Mouse (Mus musculus) mouse trophoblast stem cell (cell line): ENCODE data around the gene 2010315B03Rik.
"Not testable (repeated sequence)": the region's sequence is repeated elsewhere in the genome, so short reads cannot be mapped to it uniquely, and the experiment has no call there.

Experiments
- in situ Hi-C, 2 experiments: fragments of 300-500 bp; cut with MseI, MboI; formaldehyde crosslinking; loops; 2 replicates in 1 of 2; 3 replicates in 1 of 2; pipeline ENCODE4 v1.15.1; 2025

Gene 2010315B03Rik

DNA sequence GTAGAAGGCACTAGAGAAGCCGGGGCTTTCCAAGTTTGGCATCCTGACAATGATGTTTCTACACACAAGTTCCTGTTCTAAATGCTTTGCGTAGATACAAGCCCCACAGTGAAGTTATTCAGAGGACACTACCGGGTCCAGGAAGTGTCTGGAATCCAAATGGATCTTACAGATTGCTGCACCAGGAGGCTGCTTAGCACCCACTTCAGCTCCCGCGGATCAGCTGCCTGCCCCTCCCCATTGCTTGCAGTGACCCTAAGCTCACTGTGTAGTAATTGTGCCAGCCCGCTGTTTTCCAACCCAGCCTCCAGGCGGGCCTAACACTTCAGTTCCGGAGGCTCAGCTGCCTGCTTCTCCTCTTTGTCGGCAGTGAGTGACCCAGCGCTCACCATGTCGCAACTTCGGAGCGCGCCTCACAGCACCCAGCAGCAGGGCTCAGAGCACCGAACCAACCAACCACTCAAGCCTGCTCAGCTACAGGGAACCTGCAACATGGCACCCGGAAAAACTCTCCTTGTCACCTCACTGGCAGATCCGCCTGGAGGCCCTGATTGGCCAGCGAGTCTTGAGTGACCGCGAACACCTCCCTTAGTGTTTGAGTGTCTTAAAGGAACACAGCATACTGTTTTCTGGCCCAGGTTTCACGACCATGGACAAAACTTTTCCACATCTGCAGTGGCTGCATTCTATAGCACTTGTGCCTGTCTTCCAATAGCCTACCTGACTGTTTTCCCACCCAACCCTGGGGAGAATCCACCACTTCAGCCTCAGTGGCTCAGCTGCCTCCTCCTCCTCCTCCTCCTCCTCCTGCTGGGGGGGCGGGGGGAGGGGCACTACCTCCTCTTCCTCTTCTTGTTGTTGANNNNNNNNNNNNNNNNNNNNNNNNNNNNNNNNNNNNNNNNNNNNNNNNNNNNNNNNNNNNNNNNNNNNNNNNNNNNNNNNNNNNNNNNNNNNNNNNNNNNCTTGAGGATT lies at the start of gene 2010315B03Rik:
Gene 2010315B03Rik (minus strand): TSS at position 526 of the 972 bp plus-strand sequence.
- in situ Hi-C loops: no loop called here

DNA sequence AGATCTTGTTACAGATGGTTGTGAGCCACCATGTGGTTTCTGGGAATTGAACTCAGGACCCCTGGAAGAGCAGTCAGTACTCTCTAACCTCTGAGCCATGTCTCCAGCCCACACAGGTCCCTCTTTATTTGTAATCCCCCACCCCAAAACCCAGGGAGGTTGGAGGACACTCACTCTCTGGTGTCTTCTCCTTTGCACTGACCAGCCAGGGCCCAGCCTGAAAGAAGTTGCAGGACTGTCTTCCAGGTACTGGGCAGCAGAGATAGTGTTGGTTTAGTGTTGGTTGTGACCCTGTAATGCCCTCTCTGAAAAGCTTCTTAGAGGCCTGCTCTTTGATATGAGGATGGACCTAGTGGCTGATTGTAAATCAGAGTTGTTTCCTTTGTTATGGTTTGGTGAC lies 994 bp downstream of the 2010315B03Rik start:
- in situ Hi-C loops: no loop called here

DNA sequence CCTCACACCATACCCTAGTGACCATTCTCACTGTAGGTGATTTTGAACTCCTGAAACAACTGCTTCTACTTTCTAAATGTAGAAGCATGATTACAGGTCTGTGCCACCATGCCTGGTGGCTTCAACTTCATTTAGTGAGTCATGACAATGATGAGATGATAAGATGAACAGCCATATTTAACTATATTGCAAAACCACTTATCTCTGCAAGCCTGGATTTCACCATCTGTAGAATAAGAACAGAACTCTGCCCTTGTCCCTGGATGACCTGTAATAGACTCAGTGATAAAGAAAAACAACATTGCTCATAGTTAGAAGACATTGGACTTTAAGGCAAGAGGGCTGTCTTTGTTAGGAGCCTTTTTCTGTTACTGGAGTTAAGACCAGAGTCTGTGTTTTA lies 24.2 kb downstream of the 2010315B03Rik start:
- in situ Hi-C loops: no loop called here

DNA sequence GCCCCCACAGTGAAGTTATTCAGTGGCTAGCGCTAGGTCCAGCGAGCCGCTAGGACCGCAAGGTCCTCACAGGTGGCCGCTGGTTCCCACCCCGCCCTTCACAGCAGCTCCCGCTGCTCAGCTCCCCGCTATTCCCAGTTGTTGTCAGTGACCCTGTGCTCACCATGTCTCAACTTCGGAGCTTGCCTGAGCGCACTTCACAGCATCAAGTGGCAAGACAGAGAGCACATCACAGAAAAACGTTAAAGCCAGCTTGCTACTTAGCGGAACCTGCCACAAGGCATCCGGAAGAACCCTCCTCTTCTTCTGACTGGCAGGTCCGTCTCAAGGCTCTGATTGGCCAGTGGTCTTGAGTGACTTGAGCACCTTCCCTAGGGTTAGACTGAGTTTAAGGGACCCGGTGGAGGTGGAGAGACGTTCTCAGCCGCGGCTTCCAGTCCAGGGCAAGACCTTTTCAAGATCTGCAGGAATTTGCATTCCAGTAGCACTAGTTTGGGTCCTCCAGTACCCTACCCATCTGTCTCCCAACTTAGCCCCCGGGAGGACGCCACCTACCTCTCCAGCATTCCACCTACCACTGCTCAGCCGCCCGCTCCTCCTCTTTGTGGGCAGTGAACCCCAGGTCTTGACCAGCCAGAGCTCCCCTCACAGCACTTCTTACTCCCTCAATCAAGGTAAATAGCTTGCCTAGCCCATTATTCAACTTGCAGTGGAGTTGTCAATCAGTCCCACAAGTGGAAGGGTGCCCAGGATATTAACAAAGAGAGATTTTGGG lies 30.4 kb downstream of the 2010315B03Rik start:
- in situ Hi-C loops: no loop called here

DNA sequence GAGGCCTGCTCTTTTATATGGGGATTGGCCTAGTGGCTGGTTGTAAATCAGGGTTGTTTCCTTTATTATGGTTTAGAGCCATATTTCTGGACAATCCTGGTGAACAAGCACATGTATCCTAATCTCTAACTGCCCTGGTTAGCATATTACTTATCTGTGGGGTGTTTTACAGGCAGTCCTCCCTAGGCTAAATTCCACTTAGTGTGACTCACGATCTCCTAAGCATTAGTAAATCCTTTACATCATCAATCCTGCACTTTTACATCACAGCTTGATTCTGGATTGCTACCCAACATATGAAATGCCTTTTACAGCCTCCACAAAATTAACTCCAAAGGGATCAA lies 31.1 kb downstream of the 2010315B03Rik start:
- in situ Hi-C loops: no loop called here

DNA sequence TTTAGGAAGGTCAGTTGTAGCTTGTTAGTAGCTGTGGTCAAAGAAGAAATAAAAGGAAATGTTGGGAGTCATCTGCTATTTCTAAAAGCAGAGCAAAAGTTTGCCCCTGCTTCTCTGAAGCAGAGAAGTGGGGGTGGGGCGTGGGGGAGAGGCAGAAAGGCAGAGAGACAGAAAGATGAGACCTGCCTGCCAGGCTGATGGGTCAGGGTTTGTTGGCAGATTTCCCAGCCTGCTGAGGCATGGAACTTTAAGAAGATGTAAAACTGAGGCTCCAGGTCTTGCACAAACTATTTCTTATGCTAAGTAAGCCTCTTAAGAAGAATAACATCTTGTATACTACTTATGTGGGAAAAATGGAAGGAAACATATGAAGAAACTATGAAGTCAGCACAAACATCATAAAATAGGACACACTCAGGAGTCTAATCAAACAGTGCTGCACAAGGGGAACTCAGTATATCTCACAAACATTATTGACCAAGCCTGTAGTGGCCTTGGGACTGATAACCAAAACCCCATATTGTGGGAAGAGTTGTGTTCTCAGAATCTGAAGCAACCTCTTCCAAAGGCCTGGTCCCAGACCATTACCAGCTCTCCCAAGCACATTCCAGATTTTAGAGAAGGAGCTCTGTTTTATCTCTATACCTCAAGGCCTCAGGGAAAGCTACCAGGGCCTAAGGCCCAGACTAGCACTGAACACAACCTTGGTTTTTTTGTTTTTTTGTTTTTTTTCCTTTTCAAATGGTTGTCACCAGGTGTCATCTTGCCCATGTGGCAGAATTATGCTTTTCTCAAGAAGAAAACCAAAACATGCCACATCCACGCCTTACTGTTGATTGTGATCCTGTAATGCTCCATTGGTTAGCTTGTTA lies 31.7 kb downstream of the 2010315B03Rik start:
- in situ Hi-C loops: no loop called here

DNA sequence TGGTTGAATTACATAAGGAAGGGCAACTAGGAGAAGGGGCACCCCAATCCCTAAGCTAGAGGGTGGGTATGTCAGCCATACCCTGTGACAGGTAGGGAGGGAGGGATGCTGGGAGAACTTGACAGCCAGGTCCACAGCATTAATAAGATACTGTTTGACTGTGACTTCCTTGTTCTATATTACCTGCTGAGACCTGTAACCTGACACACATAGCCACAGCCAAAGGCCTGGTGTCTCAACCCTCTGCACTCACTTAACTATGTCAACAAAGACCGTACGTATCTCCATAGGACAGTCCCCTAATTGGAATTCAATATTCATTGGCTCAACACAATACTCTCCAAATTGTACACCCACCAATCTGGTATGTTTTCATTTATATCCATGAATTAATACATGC lies 33.2 kb downstream of the 2010315B03Rik start:
- in situ Hi-C loops: no loop called here

DNA sequence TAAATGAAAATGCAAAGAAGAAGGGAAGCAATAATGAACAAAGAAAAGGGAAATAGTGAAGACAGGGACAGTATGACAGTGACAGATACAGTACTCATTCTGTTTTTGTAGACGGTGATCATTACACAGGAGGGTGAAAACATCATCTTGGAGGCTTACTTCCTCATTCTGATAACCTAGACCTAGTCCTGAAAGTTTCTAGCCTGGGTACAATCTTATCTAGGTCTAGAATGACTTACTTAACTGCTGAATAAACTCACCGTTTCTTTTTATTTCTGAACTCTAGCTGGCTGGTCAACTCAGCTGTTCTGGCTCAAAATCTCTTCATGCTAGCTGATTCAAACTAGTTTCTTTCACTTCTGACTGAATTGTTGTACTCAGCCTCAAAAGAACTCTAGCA lies 37.4 kb downstream of the 2010315B03Rik start:
- in situ Hi-C loops: no loop called here

DNA sequence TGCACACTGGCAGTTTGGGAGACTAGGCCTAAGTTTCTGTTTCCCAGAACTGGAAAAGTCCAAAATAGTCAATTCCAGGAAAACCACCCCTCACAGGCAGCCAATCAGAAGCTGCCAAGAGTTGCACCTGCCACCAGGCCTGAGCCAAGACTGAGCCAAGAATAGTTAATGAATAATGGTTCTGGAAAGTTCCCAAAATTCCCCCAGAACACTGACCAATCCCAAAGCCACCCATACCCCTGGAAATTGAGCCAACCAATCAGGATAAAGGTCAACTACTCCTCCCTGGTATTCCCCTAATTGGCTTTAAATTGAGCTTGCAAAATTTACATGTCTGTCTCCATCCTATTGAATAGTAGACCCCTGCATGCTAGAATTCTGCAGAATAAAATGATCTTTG lies 39.3 kb downstream of the 2010315B03Rik start:
- in situ Hi-C loops: loop anchor here (5.0 kb wide), 2 partner anchors 54 to 59 kb away; no protein-coding TSS in a partner anchor

DNA sequence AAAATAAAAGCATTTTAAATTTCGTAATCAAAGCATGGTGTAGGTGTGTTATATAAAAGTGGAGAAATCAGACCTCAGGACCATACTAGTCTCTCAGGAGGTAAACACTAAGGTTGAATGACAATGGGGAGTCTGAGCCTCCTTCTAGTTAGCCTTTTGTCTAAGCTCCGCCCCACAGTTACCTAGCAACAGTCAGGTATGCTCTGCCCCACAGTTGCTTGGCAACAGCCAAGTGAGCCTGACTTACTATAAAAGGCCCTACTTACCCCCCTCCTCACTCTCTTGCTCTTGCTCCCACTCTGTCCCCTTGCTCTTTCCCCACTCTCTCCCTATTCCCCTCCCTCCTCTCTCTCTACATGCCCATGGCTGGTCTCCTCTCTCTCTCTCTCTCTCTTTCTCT lies 44.6 kb downstream of the 2010315B03Rik start:
- in situ Hi-C loops: no loop called here

DNA sequence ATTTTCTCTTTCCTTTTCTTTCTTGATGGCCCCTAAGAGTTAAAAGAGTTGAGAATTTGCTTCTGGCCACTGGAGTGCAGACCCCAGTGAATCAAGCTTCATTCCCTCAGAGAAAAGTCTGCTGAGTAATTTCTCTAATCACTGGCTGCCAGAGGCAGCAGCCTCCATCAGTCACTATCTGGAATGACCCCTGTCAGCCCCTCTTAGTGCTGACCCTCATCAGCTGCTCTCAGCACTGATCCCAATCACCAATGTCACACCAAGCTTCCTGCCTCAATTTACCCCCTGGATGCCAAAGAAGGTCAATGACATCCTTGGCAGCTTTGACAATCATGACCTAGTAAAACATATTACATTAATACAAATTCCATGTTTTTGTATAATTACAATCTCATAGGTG lies 45.0 kb downstream of the 2010315B03Rik start:
- in situ Hi-C loops: no loop called here

DNA sequence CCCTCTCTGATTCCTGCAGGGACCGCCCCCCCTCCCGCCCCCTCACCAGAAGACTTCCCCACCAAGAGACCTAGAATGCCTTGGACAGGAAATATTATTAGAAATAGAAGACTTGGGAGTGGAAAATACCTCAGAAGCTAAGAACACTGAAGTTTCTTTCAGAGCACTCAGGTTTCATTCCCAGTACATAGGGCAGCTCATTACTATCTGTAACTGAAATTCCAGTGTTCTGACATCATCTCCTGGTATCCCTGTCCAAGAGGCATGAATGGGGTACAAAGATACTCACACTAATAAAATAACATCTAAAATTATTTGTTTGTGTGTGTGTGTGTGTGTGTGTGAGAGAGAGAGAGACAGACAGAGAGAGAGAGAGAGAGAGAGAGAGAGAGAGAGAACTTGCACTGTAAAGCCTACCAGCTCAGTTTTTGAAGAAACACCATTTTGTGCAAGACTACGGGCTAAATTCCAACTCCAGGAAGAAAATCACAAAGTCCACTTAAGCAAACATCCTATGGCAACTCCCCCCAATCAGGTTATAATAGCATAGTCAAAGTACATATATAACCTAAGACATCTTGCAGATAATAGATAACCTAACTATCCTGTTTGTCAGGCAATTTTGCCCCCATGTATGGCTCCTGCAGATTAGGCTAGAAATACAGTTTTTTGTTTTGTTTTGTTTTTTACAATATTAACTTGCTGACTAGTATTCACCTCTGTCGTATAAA lies 49.3 kb downstream of the 2010315B03Rik start:
- in situ Hi-C loops: no loop called here

DNA sequence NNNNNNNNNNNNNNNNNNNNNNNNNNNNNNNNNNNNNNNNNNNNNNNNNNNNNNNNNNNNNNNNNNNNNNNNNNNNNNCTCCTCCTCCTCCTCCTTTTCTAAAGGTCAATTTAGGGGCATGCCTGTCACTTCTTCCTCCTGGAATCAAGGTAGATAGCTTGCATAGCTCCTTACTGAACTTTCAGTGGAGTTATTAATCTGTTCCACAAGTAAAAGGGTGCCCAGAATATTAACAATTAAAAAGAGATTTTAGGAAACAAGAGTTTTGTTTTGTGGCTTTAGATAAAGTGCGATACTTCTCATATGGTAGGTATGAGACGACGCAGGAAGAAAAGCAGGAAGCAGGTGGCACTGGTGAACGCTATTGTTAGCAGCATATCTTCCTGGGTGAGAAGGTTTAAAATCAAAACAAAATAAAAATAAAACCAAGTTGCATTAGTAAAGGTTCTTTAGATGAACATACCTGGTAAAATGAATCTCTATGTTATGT lies 54.4 kb downstream of the 2010315B03Rik start:
- in situ Hi-C loops: no loop called here

DNA sequence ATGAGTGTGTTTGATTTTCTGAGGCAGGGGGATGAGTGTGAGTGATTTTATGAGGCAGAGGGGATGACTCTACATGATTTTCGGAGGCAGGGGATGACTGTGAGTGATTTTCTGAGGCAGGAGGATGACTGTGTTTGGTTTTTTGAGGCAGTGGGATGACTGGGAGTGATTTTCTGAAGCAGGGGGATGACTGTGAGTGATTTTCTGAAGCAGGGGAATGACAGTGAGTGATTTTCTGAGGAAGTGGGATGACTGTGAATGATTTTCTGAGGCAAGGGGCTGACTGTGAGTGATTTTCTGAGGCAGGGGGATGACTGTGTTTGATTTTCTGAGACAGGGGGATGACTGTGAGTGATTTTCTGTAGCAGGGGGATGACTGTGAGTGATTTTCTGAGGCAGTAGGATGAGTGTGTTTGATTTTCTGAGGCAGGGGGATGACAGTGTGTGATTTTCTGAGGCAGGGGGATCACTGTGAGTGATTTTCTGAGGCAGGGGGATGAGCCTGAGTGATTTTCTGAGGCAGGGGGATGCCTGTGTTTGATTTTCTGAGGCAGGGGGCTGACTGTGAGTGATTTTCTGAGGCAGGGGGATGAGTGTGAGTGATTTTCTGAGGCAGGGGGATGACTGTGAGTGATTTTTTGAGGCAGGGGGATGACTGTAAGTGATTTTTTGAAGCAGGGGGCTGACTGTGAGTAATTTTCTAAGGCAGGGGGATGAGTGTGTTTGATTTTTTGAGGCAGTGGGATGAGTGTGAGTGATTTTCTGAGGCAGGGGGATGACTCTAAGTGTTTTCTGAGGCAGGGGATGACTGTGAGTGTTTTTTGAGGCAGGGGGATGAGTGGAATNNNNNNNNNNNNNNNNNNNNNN lies 55.1 kb downstream of the 2010315B03Rik start:
- in situ Hi-C loops: no loop called here

DNA sequence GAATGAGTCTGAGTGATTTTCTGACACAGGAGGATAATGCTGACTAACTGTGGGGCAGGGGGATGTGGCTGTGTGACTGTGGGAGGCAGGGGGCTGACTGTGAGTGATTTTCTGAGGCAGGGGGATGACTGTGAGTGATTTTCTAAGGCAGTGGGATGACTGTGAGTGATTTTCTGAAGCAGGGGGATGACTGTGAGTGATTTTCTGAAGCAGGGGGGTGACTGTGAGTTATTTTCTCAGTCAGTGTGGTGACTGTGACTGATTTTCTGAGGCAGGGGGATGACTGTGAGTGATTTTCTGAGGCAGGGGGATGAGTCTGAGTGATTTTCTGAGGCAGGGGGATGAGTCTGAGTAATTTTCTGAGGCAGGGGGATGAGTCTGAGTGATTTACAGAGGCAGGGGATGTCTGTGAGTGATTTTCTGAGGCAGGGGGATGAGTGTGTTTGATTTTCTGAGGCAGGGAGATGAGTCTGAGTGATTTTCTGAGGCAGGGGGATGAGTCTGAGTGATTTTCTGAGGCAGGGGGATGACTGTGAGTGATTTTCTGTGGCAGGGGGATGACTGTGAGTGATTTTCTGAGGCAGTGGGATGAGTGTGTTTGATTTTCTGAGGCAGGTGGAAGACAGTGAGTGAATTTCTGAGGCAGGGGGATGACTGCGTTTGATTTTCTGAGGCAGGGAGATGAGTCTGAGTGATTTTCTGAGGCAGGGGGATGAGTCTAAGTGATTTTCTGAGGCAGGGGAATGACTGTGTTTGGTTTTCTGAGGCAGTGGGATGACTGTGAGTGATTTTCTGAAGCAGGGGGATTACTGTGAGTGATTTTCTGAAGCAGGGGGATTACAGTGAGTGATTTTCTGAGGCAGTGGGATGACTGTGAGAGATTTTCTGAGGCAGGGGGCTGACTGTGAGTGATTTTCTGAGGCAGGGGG lies 56.0 kb downstream of the 2010315B03Rik start:
- in situ Hi-C loops: not testable (repeated sequence)

DNA sequence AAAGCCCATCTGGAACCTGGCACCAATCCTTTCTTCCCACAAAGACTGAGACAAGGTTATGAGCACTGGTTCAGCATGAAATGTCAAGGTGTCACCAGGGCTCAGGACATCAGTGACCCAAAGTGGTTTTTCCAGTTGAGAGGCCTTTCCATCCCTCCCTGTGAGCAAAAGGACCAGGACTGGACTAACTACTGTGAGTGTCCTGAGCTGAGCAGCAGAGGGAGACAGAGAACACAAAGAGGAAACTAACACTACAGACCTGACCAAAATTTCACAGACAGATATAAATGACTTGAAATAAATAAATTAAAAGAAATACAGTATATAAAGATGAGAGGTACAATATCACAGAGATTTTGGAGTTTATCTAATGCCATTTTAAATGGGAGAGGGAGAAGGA lies 61.1 kb downstream of the 2010315B03Rik start:
- in situ Hi-C loops: no loop called here
